Mouse (Mus musculus) ZHBTc4 (cell line): ENCODE results near the gene Palm.
"Not testable (repeated sequence)": the region's sequence is repeated elsewhere in the genome, so short reads cannot be mapped to it uniquely, and the experiment has no call there.

Experiments used
- DNase-seq: peaks from one replicate; pipeline ENCODE4 v3.0.0-alpha.2; 2011; ENCODE audit warnings: low read depth, low spot score

Gene Palm

DNA sequence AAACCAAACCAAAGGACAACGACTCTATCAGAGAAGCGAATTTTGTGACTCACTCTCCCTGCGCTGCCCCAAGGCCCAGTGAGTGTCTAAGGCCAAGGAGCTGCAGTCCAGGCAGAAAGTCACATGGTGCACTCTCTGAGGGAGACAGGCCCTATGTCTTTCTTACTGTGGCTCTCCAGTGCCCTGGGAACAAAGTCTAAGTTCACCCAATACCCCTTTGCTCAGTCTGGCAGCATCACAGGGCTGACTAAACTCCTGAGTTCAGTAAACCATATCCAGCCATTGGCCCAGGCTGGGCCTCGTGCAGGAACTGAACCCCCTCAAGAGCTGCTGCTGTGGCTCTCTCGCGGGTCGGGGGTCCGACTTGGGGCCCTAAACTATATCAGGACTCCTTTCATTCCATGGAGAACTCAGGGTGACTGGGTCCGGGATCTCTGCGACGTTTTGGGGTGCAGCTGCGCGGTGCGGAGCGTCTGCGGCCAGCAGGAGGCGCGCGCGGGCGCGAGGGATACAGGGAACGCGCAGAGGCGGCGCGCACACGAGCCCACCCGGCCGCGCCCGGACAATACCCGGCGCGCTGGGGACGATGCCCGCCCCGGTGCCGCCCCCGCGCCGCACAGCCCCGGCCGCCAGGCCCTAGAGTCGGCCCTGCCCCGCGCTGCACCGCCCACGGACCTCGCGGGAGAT lies at the start of gene Palm:
TSS of gene Palm (plus strand) at position 522 of the 687 bp plus-strand sequence.
- peak; percentile 75 for DNase-seq

DNA sequence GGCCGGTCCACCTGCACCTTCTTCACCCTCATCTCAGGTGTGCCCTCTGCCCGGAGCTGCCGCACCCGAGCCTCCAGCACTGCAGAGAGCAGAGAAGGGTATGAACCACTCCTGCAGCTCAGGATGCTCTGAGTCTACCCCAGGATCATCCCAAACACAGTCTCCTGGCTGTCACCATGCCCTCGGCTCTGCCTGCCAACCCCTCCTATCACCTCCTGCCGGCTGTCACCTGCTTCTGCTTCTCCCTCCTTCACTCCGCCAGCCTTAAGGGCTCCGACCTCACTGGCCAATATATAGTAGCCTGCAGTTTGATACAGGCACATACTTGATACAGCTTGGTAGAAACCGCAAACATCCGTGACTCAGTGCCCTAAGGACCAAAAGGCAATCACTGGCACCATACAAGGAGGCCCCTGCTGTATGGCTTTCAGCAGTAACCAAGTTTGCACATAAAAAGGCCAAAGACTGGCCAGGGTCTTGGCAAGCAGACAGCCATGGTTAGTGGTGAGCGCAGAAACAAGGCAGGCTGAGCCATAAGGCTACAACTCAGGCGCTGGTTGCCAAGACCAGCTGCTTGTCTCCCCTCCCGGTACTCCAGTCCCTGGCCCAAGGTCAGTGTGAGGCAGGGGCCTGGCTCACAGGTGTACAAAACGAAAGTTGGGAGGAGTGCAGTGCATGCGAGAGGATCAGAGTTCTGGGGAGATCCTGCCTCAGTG lies 49.6 kb upstream of the Palm start:
- DNase-seq, result no peak

DNA sequence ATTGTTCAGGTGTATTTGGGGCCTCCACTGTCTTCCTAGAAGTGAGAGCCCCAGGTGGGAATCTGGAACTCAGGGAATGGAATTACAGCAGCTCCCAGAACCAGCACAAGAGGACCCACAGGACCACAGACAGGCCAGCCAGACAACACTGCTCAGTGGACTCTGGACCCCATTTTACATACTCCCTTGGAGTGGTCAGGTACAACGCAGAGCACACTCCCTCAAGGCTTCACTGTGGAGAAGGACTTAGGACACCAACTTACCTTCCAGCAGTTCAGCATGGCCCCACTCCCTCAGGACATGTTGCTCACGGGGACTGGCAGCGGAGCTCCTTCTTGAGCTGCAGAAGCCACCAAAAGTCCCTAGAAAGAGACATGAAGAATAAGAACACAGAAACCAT lies 48.0 kb upstream of the Palm start:
- DNase-seq, result no peak

DNA sequence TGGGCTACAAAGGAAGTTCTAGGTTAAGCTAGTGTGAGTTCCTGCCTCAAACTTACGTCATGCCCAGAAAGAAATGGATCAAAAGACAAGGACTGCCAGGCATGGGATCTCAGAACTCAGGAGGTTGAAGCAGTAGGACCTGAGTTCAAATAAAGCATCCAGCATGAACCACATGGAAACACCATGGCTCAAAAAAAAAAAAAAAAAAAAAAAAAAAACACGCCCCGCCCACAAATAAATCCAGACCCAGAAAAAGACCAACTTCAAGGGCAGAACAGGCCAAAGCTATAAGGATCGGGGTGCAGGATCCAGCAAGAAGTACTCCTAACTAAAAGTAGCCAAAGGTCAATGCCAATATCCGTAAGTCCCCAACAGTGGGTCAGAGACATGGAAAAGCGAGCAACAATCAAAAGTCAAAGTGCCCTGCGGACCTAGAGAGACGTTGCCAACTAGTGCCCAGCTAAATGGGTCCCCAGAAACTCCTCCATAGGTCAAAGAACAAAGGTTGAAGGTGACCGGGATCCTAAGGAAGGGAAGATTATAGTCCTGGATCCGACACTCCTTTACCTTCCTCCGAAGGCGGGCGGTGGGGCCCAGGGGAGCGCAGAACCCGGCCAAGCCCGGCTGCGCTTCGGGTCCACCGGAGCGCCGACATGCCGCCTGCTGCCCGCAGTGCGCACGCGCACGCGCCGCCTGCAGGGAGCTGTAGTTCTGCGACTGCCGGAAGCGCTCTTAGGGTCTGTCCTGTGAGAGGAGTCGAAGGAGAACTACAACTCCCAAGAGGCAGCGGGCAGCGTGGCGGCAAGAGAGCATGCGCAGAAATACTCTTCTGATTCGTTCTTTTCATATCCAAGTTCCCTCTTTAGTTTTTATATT lies 47.2 kb upstream of the Palm start, which contains the start of gene Polrmt:
TSS of gene Polrmt (minus strand) at position 684 of the 876 bp plus-strand sequence.
- peak; percentile 99 for DNase-seq

DNA sequence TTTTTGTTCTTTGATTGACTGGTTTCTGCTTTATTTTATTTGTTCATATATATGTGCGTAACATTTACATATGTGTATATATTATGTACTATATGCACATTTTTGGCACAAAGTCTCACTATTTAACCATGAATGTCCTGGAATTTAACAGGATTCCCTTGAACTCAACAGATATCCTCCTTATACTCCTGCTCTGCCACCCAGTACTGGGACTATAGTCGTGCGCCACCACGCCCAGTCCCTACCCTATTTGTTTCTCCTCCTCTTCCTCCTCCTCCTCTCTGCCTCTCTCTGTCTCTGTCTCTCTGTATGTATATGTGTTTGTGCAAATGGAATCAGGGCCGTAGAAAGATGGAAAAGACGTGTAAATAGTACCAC lies 46.6 kb upstream of the Palm start:
- DNase-seq, result no peak

DNA sequence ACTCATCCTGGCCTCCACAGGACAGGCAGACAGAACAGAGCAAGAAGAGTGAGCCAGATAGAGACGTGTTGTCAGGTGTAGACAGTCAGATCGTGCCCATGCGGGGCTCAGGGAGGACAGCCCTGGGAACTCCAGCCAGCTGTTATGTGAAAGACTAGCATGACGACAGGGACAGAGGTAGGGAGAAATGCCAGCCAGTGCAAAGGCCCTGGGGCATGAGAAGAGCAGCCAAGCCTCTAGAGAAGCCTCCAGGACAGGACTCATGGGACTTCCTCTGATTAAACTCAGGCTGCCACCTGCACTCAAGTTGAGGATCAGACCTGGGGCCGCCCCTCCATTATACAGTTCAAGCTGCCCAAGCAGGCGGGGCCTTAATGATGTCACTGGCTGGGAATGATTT lies 44.9 kb upstream of the Palm start:
- no peak for DNase-seq

DNA sequence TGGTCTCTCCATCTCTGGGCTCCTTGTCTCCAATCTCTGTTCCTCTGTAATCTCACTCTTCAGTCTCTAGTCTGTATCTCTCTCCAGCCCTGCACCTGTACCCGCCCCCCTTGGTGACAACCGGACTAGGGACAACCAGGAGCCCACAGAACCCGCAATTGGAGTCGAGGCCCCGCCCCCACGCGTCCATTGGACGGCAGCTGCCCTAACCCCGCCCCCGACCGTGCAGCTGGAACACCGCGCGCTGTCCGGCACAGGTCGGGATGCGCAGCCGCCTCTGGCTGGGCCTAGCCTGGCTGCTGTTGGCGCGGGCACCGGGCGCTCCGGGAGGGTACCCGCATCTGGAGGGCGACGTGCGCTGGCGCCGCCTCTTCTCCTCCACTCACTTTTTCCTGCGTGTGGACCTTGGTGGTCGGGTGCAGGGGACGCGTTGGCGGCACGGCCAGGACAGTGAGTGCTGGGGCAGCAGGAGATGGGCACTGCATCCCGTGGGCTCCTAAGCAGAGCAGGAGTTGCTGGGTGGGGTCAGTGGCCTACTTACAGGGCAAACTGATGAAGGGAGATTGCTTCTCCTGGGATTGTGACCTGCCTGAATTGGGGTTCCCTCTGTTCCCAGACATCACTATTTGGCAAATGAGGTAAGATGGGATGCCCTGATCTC lies 38.4 kb upstream of the Palm start, which contains the start of gene Fgf22:
TSS of gene Fgf22 (plus strand) at position 221 of the 661 bp plus-strand sequence.
- DNase-seq, result peak; percentile 92

DNA sequence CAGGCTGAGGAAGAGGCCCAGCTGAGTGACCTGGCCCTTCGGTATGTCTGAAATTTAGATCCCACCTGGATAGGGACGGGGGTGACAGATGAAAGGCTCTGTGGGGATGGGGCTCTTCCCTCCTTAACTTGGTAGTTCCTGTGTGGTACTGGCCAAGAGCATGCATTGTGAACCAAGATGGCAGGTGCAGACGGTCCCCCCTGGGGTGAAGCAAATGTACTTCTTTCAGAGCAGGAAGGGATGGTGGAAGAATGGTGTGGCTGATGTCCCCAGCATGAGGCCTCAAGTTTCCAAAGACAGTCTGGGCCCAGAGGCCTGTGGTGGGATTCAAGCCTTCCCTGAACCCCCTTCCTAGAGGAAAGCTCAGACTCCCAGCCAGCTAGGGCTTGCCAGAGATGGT lies 37.5 kb upstream of the Palm start:
- DNase-seq, result peak; percentile 39

DNA sequence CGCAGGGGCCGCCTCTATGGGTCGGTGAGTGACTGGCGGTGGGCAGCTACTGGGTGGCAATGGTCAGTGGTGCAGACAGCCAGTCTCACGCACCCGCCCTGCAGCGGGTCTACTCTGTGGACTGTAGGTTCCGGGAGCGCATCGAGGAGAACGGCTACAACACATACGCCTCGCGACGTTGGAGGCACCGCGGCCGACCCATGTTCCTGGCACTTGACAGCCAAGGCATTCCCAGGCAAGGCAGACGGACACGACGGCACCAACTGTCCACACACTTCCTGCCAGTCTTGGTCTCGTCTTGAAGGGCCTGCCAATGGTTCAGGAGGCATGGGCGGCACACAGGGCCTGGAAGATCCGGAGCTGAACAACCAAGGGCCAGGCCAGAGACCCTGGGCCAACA lies 36.7 kb upstream of the Palm start:
- peak; percentile 62 for DNase-seq

DNA sequence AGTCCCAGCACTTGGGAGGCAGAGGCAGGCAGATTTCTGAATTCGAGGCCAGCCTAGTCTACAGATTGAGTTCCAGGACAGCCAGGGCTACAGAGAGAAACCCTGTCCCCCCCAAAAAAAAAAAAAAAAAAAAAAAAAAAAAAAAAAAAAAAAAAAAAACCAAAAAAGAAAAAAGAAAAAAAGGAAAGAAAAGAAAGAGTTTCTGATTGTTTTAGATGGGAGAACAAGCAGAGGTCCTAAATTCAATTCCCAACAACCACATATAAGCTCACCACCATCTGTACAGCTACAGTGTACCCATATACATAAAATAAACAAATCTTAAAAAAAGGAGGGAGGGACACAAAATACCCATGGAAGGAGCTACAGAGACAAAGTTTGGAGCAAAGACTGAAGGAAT lies 33.7 kb upstream of the Palm start:
- DNase-seq, result not testable (repeated sequence)

DNA sequence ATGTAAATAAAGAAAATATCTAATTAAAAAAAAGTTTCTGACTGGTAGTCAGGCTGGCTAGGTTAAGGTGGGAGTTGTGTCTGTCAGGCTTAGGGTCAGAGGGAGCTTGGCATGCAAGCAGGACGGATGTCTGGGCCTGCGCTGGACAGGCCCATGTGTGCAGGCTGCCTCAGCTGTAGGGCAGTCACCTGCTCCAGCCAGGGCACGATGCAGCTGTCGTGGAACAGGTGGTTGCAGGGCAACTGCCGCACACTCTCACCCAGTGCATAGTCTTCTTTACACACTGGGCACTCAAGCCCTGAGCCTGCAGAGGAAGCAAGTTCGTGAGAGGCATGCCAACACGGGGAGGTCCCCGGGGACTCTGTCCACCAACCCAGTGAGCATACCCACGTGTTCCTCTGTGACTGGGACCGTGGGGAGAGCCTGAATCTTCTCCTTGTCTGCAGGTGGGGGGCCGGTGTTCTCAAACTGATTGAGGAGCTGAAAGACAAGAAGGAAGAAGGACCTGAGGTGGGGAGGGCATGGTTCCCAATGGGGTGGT lies 32.7 kb upstream of the Palm start:
- no peak for DNase-seq

DNA sequence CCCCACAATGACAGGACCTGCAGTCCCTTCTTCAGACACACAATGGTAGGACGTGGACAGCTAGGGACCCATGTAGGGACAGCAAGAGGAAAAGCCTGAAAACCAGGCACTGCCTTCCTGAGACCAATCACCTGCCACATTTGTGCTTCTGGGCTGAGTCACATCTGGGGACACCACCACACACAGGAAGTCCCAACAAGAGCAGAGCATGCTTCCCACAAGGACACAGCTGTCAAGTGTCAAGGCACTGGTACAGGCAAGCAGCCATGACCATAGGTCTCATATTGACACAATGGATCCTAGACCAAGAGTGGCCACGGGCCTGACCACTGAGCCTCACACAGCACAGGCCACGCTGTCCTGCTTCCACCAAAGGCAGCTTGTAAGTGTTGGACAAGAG lies 30.5 kb upstream of the Palm start:
- no peak for DNase-seq

DNA sequence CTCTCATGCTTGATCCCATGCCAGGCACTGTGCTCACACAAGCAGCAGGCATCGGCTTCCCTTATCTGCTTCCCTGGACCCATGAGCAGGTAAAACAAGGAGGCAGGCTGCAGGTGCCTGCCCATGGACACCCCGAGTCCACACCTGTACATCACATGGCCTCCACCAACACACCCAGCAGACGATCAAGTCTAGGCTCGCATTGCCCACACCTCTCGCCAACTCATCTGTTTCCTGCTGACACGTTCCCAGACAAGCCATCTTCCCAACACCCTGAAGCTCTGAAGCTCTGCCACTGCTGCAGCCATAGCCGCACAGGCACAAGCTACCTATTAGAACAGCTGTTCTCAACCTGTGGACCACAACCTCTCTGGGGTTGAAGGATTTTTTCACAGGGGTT lies 29.1 kb upstream of the Palm start:
- DNase-seq, result no peak

DNA sequence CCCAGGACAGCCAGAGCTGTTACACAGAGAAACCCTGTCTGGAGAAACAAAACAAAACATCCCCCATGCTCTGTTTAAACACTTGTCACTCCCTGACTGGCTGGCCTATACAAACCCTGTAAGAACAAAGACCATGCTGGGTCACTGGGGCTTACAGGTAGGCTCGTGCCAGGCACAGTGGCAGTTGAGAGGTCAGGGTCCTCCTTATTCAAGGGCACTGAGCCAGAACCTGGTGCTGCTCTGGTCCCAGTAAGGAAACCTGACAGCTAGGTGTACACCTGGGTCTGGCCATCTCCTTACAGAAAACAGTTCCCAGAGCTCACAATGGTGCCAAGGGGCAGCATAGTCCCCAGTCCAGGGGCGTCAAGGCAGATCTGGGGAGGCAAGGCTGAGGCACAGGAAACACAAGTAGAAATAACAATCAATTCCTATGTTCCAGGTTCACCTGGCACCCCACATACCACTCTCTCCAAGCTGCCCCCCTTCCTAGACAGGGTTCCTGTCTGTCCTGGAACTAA lies 28.1 kb upstream of the Palm start:
- DNase-seq, result no peak

DNA sequence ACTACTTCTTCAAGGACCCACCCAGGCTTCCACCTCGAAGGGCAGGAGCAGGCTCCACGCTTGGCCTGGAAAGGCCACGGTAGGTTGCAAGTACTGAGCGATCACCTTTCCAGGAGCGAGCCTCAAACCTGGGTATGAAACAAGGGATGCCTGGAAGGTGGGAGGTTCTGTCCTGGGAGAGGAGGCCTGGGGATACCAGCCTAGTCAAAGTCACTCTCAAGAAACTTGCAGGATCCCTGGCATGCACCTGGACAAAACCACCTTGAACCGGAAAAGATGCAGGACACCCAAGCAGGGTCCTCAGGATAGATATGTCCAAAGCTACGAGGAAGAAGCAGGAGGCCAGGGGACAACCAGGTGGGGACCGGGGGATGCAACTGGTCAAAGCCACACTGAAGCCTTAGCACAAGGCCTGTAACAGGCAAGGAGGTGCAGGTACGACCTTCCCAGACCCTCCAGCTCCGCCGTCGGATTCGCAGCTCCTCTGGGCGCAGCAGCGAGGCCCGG lies 27.3 kb upstream of the Palm start:
- DNase-seq, result no peak

DNA sequence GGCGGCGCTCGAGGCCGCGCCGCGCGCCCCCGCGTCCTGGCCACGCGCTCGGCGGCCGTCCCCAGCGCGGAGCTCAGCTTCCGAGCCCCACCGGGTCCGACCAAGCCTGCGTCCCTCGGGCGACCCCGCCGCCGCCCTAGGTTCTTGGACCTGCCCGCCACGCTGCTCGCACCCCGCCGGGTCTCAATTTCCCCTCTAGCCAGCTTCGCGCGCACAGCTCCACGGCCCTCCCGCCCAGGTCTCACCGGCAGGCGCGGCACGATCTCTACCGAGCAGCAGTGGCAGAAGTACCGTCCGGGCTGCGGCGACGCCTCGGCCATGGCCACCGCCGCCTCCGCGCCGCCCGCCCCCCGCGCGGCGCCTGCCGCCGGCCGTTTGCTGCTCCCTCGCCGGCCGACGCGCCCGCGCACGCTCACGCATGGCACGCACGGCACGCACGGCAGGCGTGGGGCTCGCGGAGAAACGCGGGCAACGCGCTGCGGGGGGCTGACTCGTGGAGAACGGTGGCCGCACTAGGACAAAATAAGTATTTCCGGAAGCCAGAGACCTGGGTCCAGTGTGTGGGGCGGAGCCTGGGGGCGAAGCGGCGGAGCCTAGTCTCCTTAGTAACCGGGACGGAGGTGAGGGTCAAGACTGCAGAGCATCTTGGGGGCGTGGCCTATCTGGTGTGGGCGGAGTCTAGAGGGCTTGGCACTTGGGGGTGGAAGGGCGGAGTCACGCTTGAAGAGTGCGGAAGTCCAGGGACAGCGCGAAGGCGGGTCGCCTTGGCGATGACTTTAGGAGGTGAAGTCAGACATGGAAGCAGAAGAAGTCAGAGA lies 26.7 kb upstream of the Palm start, which contains the start of gene Rnf126:
TSS of gene Rnf126 (minus strand) at position 445 of the 818 bp plus-strand sequence.
- DNase-seq, result peak; percentile 100

DNA sequence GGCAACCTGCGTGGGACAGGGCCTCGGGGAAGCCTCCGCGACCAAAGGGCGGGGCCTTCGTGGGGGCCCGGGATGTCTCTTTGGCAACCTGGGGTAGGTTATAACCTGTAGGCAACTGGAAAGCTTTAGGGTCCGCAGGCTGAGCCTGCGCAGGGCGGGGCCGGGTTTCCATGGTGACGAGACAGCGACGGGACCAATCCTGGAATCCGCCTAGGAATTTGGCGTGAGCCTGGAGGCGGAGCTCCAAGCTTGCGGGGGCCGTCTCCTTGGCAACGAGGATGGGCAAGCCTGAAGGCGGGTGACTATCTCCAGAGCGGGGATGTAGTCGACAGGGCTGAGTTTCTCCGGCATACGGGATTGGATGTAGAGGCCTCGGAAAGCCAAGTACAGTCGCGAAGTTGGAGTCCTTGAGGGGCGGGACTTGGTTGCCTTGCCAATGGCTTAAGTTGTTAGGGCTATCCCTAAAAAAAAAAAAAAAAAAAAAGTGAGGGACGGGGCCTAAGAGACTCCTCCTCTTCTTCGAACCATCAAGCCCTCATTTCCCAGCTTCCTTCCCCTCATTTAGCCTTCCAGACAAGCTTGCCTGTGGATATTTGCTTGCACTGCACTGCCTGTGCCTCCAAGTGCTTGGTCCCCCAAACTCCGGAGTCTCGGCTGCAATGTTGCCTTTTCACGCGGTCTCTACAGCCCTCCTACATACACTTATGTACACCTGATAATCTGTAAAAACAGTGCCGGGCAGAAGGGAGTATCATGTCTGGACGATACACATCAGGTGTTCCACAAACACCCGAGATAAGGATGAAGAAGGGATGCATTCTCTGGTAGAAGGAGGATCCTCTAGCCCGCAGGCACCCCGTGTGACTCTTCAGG lies 25.8 kb upstream of the Palm start:
- peak; percentile 96 for DNase-seq

DNA sequence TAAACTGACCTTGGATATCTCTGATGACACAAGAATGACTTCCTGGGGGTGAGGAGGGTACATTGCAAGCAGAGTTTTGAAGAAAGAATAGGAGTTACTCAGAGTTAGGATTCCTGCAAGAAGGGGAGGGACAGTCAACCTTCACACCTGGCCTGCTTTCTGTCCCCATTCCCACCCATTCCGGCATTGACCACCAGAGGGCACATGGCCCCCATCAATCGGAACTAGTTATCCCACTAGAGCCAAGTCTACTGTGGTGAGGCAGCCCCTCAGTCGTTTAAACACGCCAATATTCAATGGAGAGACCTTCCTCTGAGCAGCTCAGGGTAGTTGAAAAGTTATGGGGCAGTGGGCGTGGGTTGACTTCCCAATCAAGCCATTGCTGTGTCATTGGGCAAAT lies 25.0 kb upstream of the Palm start:
- DNase-seq, result peak; percentile 86

DNA sequence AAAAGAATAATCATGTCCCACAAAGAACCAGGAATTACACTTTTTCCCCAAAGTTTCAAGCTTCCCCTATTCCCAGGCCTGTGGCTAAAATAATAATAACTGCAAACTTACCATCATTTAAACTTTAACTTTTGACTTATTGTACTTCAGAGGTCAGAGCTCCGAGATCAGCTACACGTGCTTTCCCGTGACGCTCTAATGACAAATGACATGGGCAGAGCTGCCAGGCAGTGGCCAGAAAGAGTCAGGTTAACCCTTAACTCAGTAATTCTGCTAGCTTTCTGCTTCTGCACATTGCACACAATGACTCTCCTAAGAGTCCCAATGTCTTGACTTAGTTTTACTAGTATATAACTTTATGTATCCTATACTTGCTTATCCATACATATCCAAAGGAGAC lies 24.0 kb upstream of the Palm start:
- DNase-seq, result no peak
